Mouse (Mus musculus) heart, postnatal 14 days (tissue): Measurements from ENCODE around the gene Senp5. TPM values are rescaled to one million over a fixed set of nuclear protein-coding genes. Genes with fewer than 3 reads are reported as not detected.

Source experiments
- microRNA-seq, 2 experiments: library from miRNA; unstranded; fragments of <30 nt; microRNA quantifications; one replicate each; pipeline ENCODE4 v1.2.0; 2021 to 2022
- total RNA-seq, 2 experiments: library from RNA; stranded (reverse); gene quantifications; 2 replicates each; pipeline ENCODE4 v1.2.3; 2021

The Senp5 gene
- total RNA-seq, 2 experiments from 2014 or later: 14.3 to 17.1 TPM

Small RNA genes lying within 50 kb of the gene (microRNA-seq; reads per million reads assigned to microRNA genes)
- 0 reads per million in 2 experiments for gene Gm26269

Other genes starting within 250 kb of the Senp5 start
- gene Meltf, start 124.5 kb downstream of the Senp5 start, total RNA-seq: under 1 TPM in 1 of 2 experiments, not detected in 1; 0.07 TPM
- gene Pigz, start 69.4 kb downstream of the Senp5 start, total RNA-seq: 1 to 10 TPM; 2.0 to 2.7 TPM
- 10 to 100 TPM; 68.9 to 74.9 TPM for gene 0610012G03Rik, start 54.8 kb downstream of the Senp5 start, total RNA-seq
- 10 to 100 TPM; 23.3 to 25.2 TPM for gene Ncbp2, start 54.8 kb downstream of the Senp5 start, total RNA-seq
- 10 to 100 TPM; 31.9 to 32.9 TPM for gene Pak2, start 76.1 kb upstream of the Senp5 start, total RNA-seq
- 10 to 100 TPM; 18.8 to 24.5 TPM for gene Pigx, start 96.5 kb upstream of the Senp5 start, total RNA-seq
- 10 to 100 TPM in 1 of 2 experiments, 1 to 10 TPM in 1; 8.9 to 10.2 TPM for gene Cep19, start 96.5 kb upstream of the Senp5 start, total RNA-seq
- gene Nrros, start 162.3 kb upstream of the Senp5 start, total RNA-seq: 1 to 10 TPM; 5.8 to 7.3 TPM
- gene Bex6, start 176.5 kb upstream of the Senp5 start, total RNA-seq: not detected
- 10 to 100 TPM; 12.9 to 13.3 TPM for gene Fbxo45, start 243.9 kb upstream of the Senp5 start, total RNA-seq
- gene Wdr53, start 243.9 kb upstream of the Senp5 start, total RNA-seq: 1 to 10 TPM; 6.8 to 7.6 TPM